Mouse (Mus musculus) cerebellum, adult 8-10 months (tissue): ENCODE measurements around the gene Surf2.
"Not testable (repeated sequence)": the region's sequence is repeated elsewhere in the genome, so short reads cannot be mapped to it uniquely, and the experiment has no call there.

Experiments used
- DNase-seq: peaks from one replicate; pipeline ENCODE4 v3.0.0; 2022

Gene Surf2

DNA sequence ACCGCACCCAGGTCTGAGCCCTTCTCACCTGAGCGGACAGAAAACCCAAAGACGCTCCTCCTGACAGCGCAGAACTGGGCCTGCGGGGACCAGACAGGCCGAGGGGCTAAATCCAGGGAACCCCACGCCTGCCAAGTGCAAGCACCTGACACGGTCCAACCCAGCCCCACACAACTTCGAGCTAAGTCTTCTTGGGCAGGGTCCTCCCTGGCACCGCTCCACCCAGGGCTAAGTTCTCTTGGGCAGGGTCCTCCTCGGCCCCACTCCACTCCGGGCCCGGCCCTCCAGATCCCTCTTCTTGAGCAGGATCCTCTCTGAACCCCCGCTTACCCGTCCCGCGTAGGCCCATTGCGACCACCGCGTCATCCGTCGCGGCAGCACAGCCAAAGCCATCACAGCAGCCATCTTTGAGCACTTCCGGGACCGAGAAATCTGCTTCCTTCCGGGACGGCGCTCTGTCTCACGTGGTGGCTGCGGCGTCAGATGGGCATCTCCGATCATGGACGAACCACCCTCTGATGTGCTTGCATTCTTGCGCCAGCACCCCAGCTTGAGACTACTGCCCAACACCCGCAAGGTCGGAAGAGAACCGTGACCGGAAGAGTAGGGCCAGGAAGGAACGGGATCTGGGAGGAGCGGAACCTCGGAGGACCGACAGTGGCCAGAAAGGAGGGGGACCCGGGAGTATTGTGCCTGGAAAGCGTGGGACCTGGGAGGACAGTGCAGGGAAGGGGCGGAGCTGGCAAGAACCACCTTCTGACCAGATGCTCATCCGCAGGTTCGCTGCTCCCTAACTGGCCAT is at the start of gene Surf2, which contains the start of gene Surf1:
Gene Surf2, plus strand, starts transcription at position 441 of the 802 bp plus-strand sequence.
Gene Surf1, minus strand, starts transcription at position 604 of the 802 bp plus-strand sequence.
- DNase-seq = peak; percentile 77

GRCm38 (mm10) chr2:26870666-26871065 is 45.5 kb upstream of the Surf2 start:
- DNase-seq = no peak

- no peak for DNase-seq
Measured at GRCm38 (mm10) chr2:26878571-26878970, 37.6 kb upstream of the Surf2 start.

GRCm38 (mm10) chr2:26885541-26885940 is 30.6 kb upstream of the Surf2 start:
- DNase-seq = not testable (repeated sequence)

DNA sequence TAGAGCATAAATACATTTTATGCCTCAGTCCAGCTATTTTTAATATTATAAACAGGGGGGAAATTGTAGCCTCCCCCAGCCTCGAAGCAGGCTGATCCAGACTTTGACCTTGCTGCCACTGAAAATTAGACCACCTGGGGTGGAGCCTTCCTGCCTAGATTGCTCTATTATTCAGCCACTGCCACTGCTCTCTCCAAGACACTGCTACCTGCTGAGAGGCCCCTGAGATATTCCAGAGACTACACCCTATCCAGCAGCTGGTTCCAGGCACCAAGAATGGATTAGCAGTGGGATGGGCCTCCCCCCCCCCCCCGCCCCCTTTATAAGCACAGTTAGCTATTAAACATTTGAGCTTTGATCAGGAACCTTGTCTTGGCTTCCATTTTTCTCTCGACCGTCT is 30.0 kb upstream of the Surf2 start:
- not testable (repeated sequence) for DNase-seq

DNA sequence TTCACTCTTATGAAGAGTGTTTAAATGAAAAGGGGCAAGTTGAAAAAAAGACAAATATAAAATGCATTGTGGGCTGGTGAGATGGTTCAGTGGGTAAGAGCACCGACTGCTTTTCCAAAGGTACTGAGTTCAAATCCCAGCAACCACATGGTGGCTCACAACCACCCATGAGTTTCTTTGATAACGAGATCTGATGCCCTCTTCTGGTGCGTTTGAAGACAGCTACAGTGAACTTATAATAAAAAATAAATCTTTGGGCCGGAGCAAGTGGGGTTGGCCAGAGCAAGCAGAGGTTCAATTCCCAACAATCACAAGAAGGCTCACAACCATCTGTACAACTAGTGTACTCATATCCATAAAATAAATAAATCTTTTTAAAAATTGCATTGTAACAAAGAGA is 20.3 kb upstream of the Surf2 start:
- DNase-seq = no peak

GRCm38 (mm10) chr2:26900731-26901130 is 15.4 kb upstream of the Surf2 start:
- no peak for DNase-seq

- no peak for DNase-seq
Measured at GRCm38 (mm10) chr2:26901834-26902400, 14.2 kb upstream of the Surf2 start.

GRCm38 (mm10) chr2:26902467-26903220 is 13.5 kb upstream of the Surf2 start, which contains the start of gene Surf6:
Gene Surf6, minus strand, starts transcription at chr2:26902879.
- peak; percentile 89 for DNase-seq

- no peak for DNase-seq
Measured at GRCm38 (mm10) chr2:26903311-26903710, 12.9 kb upstream of the Surf2 start.

- DNase-seq = no peak
Measured at GRCm38 (mm10) chr2:26905936-26906335, 10.2 kb upstream of the Surf2 start.

DNA sequence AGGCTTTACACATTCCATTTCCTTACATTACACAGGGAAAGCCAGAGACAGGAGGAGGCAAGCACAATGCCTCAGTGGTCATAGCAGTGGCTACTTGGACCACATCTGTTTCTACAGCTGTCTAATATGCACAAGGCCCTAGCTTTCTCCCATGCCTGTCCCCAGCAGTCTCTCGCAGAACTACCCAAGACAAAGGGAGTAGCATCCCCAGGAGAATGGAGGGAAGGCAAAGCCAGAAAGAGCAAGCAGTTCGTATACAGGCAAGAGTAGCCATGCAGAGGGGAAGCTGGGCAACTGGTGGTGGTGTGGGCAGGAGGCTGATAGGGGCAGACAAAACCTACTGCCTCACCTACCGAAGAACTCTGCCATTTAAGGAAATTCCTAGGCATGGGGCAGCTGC is 9.7 kb upstream of the Surf2 start:
- DNase-seq = no peak

DNA sequence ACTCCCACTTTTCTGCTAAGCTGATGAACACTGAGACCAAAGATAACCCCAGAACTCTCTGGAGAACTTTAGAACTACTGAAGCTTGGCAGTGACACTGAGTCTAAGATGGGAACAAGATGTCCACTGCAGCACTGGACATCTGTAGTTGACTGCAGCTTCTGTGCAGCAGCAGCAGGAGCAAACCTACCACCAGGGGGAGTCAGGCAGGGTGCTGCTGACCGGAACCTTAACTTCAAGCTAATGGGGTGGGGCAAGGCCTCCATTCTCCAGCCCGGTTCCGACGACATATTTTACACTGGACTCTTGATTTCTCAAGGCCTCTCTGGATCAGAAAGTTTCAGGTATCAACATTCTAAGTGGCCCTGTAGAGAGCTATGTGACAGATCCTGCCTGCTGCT is 9.1 kb upstream of the Surf2 start:
- no peak for DNase-seq

- no peak for DNase-seq
Measured at GRCm38 (mm10) chr2:26908710-26909386, 7.3 kb upstream of the Surf2 start.

GRCm38 (mm10) chr2:26909387-26909784 is 6.8 kb upstream of the Surf2 start:
- DNase-seq = no peak

DNA sequence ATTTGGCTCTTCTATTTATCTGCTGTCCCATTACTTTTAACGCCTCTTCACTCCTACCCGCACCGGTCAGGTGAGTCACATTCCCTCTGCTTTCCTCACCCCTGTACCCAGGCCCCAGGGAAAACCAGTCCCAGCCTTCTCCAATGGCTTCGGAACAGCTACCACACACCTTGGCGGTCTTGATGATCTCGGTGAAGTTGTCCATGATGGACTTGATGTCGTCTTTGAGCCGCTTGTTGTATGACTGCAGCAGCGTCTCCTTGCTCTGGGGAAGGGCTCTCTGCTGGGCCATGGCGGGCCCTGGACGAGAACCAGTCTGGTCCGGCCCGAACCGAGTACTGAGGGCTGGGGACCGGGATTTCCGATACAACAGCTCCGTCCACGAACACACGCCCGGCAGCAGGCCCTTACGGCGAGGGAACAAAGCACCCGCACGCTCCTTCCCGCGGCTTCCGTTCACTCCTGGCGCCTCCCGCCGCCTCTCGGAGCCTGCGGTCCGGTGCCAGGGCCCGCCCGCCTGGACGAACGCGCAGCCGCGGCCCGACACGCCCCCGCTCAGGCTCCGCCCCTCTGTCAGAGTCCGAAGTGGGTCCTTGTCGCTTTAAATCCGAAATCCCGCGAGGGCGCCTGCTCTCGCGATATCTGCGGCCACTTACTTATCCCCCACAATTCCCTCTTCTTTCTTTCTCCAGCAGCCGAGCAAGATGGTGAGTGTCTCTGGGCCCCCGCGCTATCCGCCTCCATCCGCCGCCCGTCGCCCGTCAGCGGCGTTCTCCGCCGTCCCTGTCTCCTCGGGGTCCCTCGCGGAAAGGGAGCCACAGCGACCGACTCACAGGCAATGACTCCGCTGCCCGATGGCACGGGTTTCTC is 5.8 kb upstream of the Surf2 start, which contains the start of the genes Med22 and Rpl7a:
Gene Med22, minus strand, starts transcription at position 554 of the 870 bp plus-strand sequence.
Gene Rpl7a, plus strand, starts transcription at position 641 of the 870 bp plus-strand sequence.
- DNase-seq = peak; percentile 100

GRCm38 (mm10) chr2:26910994-26911765 is 5.0 kb upstream of the Surf2 start:
- DNase-seq = no peak

- no peak for DNase-seq
Measured at GRCm38 (mm10) chr2:26912253-26912770, 3.9 kb upstream of the Surf2 start.

DNA sequence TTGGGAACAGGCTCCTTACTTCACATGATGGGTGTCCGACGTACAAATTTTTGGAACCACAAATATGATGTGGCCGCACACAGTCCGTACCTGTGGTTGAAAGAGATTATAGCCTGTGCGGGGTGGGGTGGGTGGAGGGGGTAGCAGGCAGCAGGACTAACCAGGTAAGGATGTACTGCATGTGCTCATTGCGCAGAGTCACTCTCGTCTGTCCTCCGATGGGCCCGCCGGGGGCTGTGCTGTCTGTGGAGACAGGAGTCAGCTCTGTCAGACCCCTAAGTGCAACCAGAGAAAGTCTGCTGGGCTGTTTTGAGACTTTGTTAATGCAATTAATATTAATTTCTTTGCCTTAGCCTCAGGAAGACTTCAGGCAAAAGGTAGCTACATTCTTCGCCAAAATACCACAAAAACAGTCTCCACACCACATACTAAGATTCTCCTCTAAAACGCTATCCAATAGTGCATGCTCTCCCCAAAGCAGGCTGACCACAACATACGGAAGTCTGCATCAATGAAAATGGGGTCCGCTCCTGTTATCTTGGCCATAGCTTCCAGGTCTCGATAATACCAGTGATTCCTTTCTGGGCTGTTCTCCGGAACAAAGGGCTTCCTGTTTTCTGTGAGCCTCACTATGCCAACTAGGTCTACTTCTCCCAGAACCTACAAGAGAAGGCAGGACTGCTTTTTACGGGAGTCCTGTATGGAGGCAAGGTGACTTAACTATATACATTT is 2.6 kb upstream of the Surf2 start:
- no peak for DNase-seq
